Mouse (Mus musculus) stomach, embryonic 16.5 days (tissue): ENCODE data around the gene Rin2. TPM values are rescaled to one million over a fixed set of nuclear protein-coding genes. Genes with fewer than 3 reads are reported as not detected.
"Not testable (repeated sequence)": the region's sequence is repeated elsewhere in the genome, so short reads cannot be mapped to it uniquely, and the experiment has no call there.

Experiments
- ATAC-seq: fragments of 200-750 bp; cut with Nextera tagmentation; 2 replicates; pipeline ENCODE4 v1.8.0; 2017; ENCODE audit warnings: moderate number of reproducible peaks, moderate TSS enrichment; ENCODE audit not compliant: insufficient read depth, low FRiP score
- H3K27ac ChIP-seq: fragments of 300-500 bp; sonication (generic); 2 replicates; pipeline ENCODE4 v1.5.1; 2014; ENCODE audit warnings: low read length
- H3K27me3 ChIP-seq: fragments of 300-500 bp; sonication (generic); 2 replicates; pipeline ENCODE4 v1.6.1; 2014; ENCODE audit warnings: low read length, control low read depth, mixed read lengths; ENCODE audit not compliant: control insufficient read depth, insufficient read depth
- H3K36me3 ChIP-seq: fragments of 300-500 bp; sonication (generic); 2 replicates; pipeline ENCODE4 v1.6.1; 2014; ENCODE audit warnings: low read length; ENCODE audit not compliant: control insufficient read depth, insufficient read depth
- H3K4me1 ChIP-seq: fragments of 300-500 bp; sonication (generic); 2 replicates; pipeline ENCODE4 v1.6.1; 2014; ENCODE audit warnings: low read length, control low read depth, mixed read lengths; ENCODE audit not compliant: control insufficient read depth, insufficient read depth
- H3K4me2 ChIP-seq: fragments of 300-500 bp; sonication (generic); 2 replicates; pipeline ENCODE4 v1.6.1; 2014; ENCODE audit warnings: low read depth, low read length, mixed read lengths
- H3K4me3 ChIP-seq: fragments of 300-500 bp; sonication (generic); replicated peaks from 2 replicates; pipeline ENCODE4 v1.5.1; 2014; ENCODE audit warnings: mild to moderate bottlenecking, low read length
- H3K9ac ChIP-seq: fragments of 300-500 bp; sonication (generic); 2 replicates; pipeline ENCODE4 v1.6.1; 2014; ENCODE audit warnings: low read length
- H3K9me3 ChIP-seq: fragments of 300-500 bp; sonication (generic); replicated peaks from 2 replicates; pipeline ENCODE4 v1.6.1; 2016; ENCODE audit warnings: low read length, control low read depth; ENCODE audit not compliant: control insufficient read depth
- WGBS: fragments of 180-500 bp; shearing (Covaris S2); extraction: QIAGEN DNeasy Blood & Tissue Kit; methylation state at CpG from one replicate; pipeline ENCODE4 v1.1.7; 2014; 5-methylcytosine and 5-hydroxymethylcytosine counted together
- microRNA-seq: library from miRNA; unstranded; fragments of <30 nt; microRNA quantifications from one replicate; pipeline ENCODE4, GENCODE M21; 2016
- polyA plus RNA-seq: library from polyadenylated mRNA; unstranded; fragments of >200 nt; fragmentation: Nextera tagmentation; extraction: Ambion mirVana; gene quantifications from 2 replicates; pipeline ENCODE4 v1.2.1, GENCODE M21; 2015

Gene Rin2
- polyA plus RNA-seq, 1 experiment from 2014 or later = 37.3 TPM

DNA sequence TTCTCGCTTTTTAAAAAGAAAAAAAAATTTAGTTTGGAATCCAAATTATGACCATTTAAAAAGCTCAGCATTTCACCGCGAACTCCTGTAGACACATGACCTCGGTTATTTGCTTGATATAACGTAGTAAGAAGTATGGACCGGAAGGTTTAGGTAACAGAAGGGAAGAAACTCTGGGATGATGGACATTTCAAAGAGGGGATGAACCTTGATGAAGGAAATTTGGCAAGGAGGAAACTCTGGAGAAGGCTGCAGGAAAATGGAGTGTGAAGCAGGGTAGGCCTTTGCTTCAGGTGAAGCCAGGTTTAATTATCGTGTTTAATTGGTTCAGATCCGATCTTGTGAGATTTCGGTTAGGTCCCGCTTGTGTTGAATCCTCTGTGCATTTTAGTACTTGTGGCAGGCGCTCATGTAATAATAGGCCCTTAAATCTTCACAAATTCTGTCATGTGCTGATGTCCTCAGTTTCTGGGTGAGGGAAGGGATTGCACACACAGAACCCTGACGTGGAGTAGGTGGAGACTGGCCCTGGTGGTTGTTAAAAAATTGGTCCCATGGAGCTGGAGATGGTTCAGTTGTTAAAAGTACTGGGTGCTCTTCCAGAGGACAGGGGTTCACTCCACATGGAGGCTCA lies 229.1 kb downstream of the Rin2 start:
- peak overlapping the region; percentile 82 for H3K27ac ChIP-seq
- peak overlapping the region; percentile 86 for H3K9ac ChIP-seq
- peaks cover 19% of the 10 kb centered on the region for H3K4me1 ChIP-seq
- H3K4me2 ChIP-seq = peak overlapping the region; percentile 89
- H3K4me3 ChIP-seq = peak overlapping the region; percentile 71
- no peaks in the 10 kb centered on the region for H3K9me3 ChIP-seq
- 27% methylated on average over 12 of the region's 12 CpGs for WGBS
- ATAC-seq = no peak
- H3K36me3 ChIP-seq = no peaks in the 10 kb centered on the region
- no peaks in the 10 kb centered on the region for H3K27me3 ChIP-seq

DNA sequence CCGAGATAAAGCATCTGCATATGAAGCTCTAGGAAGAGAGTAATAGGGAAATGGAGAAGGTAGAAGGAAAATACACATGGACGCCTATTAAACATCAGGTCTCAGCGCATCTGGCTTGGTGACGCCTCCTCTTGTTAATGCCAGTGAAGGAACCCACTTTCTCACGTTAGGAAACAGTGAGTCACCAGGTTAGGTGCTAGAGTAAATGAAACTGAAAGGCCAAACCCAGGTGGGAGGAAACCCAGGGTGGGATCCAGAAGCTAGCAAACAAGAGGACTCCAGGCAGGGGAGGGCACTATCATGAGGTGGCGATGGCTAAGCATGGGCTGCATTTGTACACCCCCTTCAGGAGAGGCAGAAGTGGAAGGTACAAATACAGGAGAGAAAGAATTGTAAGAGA lies 230.1 kb downstream of the Rin2 start:
- no peak for ATAC-seq
- H3K9ac ChIP-seq = no peak overlapping the region

DNA sequence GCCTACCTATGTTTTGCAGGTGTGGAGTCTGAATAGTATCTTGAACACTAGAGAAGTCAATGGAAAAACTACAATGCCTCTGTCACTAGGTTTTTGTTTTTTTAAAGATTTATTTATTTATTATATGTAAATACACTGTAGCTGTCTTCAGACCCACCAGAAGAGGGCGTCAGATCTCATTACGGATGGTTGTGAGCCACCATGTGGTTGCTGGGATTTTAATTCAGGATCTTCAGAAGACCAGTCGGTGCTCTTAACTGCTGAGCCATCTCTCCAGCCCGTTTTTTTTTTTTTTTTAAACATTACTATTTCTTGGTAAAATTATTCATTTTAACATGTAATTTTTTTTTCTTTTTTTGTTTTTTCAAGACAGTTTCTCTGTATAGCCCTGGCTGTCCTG lies 230.9 kb downstream of the Rin2 start:
- H3K27me3 ChIP-seq, H3K4me2 ChIP-seq, H3K27ac ChIP-seq, H3K9me3 ChIP-seq, ATAC-seq, H3K4me3 ChIP-seq, H3K36me3 ChIP-seq, H3K9ac ChIP-seq: not testable (repeated sequence)
- peaks cover 19% of the 10 kb centered on the region for H3K4me1 ChIP-seq
- 43% methylated on average over 4 of the region's 4 CpGs for WGBS

More for the DNA sequence above, 230.1 kb downstream of the Rin2 start:
- H3K4me3 ChIP-seq = no peak overlapping the region
- H3K4me2 ChIP-seq = peak overlapping the region; percentile 89; the same call in 1 of the 2 replicates
- H3K27me3 ChIP-seq = no peaks in the 10 kb centered on the region
- no peaks in the 10 kb centered on the region for H3K9me3 ChIP-seq
- peak overlapping the region; percentile 33; the same call in 1 of the 2 replicates for H3K27ac ChIP-seq
- WGBS = 65% methylated on average over 6 of the region's 6 CpGs
- no peaks in the 10 kb centered on the region for H3K36me3 ChIP-seq
- H3K4me1 ChIP-seq = peaks cover 19% of the 10 kb centered on the region

DNA sequence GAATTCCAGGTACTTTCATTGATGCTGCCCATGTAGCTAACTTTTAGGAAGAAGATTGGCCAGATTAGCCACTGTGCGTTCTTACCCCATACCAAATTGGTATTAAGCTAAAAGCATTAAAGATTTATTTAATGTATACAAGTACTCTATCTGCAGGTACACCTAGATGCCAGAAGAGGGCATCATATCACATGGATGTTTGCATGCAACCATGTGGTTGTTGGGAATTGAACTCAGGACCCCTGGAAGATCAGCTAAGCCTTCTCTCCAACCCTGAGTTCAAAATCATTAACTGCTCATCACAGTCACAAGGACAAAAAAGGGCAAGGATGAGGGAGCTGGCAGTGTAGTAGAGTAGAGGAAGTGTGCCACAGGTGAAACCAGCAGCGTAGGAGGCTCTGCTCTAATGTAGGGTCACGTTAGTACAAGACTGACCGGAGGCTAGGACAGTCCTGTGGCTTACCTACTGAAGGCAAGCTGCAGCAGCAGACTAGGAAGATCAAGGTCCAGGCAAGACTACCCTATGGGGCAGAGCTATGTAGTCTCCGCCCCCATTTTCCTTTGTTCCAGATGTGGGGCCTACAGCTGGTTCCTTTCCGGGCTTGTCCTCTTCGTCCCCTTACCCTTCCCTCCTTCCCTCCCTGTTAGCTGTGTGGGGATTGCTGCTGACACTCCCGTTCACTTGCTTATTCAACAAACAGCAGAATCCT lies 246.1 kb downstream of the Rin2 start:
- no peak for ATAC-seq
- Histone ChIP-seq H3K4me2 (no peak overlapping the region), H3K4me3 (no peak overlapping the region), H3K27me3 (no peaks in the 10 kb centered on the region), H3K27ac (no peak overlapping the region), H3K9ac (no peak overlapping the region), H3K9me3 (no peaks in the 10 kb centered on the region), H3K4me1 (no peaks in the 10 kb centered on the region), H3K36me3 (peaks cover 21% of the 10 kb centered on the region)
- WGBS = 78% methylated on average over 8 of the region's 8 CpGs

DNA sequence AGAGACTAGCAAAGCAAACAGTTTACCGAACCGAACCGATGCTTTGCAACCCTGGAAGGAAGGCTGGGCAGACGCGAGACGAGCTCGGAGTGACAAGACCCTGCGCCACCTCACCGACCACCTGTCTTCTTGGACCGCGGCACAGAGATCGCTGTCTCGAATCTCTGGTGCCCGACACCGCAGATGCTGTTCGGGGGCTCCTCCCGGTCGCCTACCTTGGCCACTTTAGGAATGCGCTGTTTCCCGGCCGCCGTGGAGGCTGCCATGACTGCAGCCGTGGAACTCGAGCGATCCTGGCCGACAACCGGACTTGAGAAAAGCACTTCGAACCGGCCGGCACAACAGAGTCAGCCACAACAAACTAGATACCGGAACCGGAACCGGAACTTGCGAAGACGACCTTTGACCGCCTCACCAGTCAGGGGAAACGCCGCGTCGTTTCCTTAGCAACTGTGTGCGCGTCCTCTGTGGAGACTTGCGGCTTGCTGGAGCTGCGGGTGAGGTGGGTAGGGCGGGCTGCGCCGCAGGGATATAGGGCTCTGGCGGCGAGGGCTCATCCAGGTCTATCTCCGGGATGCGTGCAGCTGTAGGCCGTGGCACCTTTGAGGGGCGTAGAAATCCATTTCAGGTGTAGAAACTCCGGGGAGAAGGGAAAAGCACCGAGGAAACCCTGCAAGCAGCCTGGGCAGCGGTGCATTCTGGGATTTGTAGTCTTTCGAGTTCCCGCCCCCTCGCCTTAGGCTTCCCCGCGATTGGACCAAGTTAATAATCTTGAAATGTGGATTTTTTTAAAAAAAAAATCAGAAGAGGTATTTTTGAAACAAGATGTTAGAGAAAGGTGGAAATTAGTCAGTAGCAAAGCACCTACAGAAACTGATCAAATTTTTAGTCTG lies 259.6 kb downstream of the Rin2 start, which contains the start of the genes Cfap61 and Crnkl1:
Cfap61 (plus strand) TSS at position 446 of the 893 bp plus-strand sequence.
Crnkl1 (minus strand) TSS at position 676 of the 893 bp plus-strand sequence.
- Histone ChIP-seq H3K9ac (peak within 1 kb of the TSS; percentile 84), H3K4me2 (peak within 1 kb of the TSS; percentile 92), H3K27ac (no peak within 1 kb of the TSS), H3K4me1 (peaks cover 8% of the 10 kb centered on the region), H3K27me3 (no peaks in the 10 kb centered on the region), H3K9me3 (no peaks in the 10 kb centered on the region), H3K36me3 (0 out of 2 replicates have a peak, but pooled peaks cover 6% of the 10 kb centered on the region), H3K4me3 (peak within 1 kb of the TSS; percentile 92)
- peak; percentile 96 for ATAC-seq
- WGBS = under 1% methylated on average over 61 of the region's 61 CpGs

DNA sequence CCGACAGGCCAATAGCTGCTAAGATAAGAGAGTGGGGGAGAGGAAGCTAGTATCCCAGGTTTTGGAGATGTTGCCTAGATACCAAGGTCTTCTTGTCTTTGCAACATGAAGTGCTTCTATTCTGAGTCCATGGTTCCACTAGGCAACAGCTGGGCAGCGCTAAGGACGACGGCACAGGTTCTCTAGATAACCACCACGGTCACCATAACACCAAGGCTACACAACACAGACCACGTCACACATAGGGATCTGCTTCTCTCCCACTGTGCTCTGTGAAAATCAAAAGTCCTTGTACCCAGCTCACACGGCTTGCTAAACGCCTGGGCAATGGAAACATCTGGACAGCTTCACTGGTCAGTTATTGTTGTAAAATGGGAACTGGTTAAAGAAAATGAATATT lies 262.0 kb downstream of the Rin2 start:
- ATAC-seq = no peak
- H3K4me1 ChIP-seq = peaks cover 8% of the 10 kb centered on the region
- no peaks in the 10 kb centered on the region for H3K36me3 ChIP-seq
- no peak overlapping the region for H3K4me3 ChIP-seq
- no peak overlapping the region for H3K9ac ChIP-seq
- H3K27me3 ChIP-seq = no peaks in the 10 kb centered on the region
- H3K27ac ChIP-seq = no peak overlapping the region
- no peaks in the 10 kb centered on the region for H3K9me3 ChIP-seq
- 83% methylated on average over 8 of the region's 8 CpGs for WGBS
- H3K4me2 ChIP-seq = no peak overlapping the region

Small RNAs within 50 kb of the gene (microRNA-seq; reads per million reads assigned to microRNA genes)
- not detected for gene Gm25026

Other genes with a start within 250 kb of the Rin2 start
- 144 and 160 TPM in 2 replicates for gene Naa20, start 226.9 kb downstream of the Rin2 start, polyA plus RNA-seq